Mouse (Mus musculus): ENCODE data around the gene Crtc3. TPM values are rescaled to one million over a fixed set of nuclear protein-coding genes. Genes with fewer than 3 reads are reported as not detected.
A peak's percentile ranks its signal among the peaks of the same experiment; 100 is the strongest.

The Crtc3 gene
- total and polyA plus RNA-seq, 2 experiments from 2014 or later, result 14.2 to 14.8 TPM

- WGBS, result 81% methylated on average over 16 of the region's 16 CpGs
- no peak overlapping the region for H3K27ac ChIP-seq (ENCODE audit: low read depth, low read length)
- DNase-seq, result no peak
- no peak overlapping the region for H3K4me3 ChIP-seq (ENCODE audit: low read depth, low read length)
- peak; percentile 8; the same call in 1 of the 2 replicates for ATAC-seq
- no peaks in the 10 kb centered on the region for H3K9me3 ChIP-seq (ENCODE audit: low read length)
- no peak overlapping the region for H3K9ac ChIP-seq
- H3K27me3 ChIP-seq (ENCODE audit: insufficient read depth, low read length), result no peaks in the 10 kb centered on the region
- H3K4me1 ChIP-seq (ENCODE audit: insufficient read depth), result no peaks in the 10 kb centered on the region
- TF ChIP-seq CTCF (IDR thresholded peaks at IDR 0.05; ENCODE audit: low read depth), result no peak
- peaks cover 57% of the 10 kb centered on the region for H3K36me3 ChIP-seq (ENCODE audit: insufficient read depth)
- H3K4me2 ChIP-seq (ENCODE audit: low read depth), result no peak overlapping the region
Measured at GRCm38 (mm10) chr7:80589054-80589746, 99.5 kb downstream of the Crtc3 start.

- Histone ChIP-seq H3K4me2 (ENCODE audit: low read depth) (no peak overlapping the region), H3K4me3 (ENCODE audit: low read depth, low read length) (no peak overlapping the region), H3K9me3 (ENCODE audit: low read length) (no peaks in the 10 kb centered on the region), H3K9ac (no peak overlapping the region), H3K27ac (ENCODE audit: low read depth, low read length) (no peak overlapping the region), H3K27me3 (ENCODE audit: insufficient read depth, low read length) (no peaks in the 10 kb centered on the region), H3K36me3 (ENCODE audit: insufficient read depth) (peaks cover 44% of the 10 kb centered on the region), H3K4me1 (ENCODE audit: insufficient read depth) (no peaks in the 10 kb centered on the region)
- DNase-seq (no peak), ATAC-seq (no peak)
- 48% methylated on average over 10 of the region's 10 CpGs for WGBS
- TF ChIP-seq CTCF (IDR thresholded peaks at IDR 0.05; ENCODE audit: low read depth), result no peak
Measured at GRCm38 (mm10) chr7:80587684-80588083, 101.0 kb downstream of the Crtc3 start.

- WGBS, result 40% methylated on average over 28 of the region's 29 CpGs
- no peak overlapping the region for H3K4me2 ChIP-seq (ENCODE audit: low read depth)
- no peak for DNase-seq
Measured at GRCm38 (mm10) chr7:80586681-80587660, 101.7 kb downstream of the Crtc3 start.

GRCm38 (mm10) chr7:80586161-80586560, 102.5 kb downstream of the Crtc3 start:
- ATAC-seq (no peak), DNase-seq (no peak)
- Histone ChIP-seq H3K27ac (ENCODE audit: low read depth, low read length) (no peak overlapping the region), H3K9ac (no peak overlapping the region), H3K27me3 (ENCODE audit: insufficient read depth, low read length) (no peaks in the 10 kb centered on the region), H3K4me3 (ENCODE audit: low read depth, low read length) (no peak overlapping the region), H3K9me3 (ENCODE audit: low read length) (no peaks in the 10 kb centered on the region), H3K4me1 (ENCODE audit: insufficient read depth) (no peaks in the 10 kb centered on the region), H3K36me3 (ENCODE audit: insufficient read depth) (peaks cover 29% of the 10 kb centered on the region), H3K4me2 (ENCODE audit: low read depth) (no peak overlapping the region)
- no peak for TF ChIP-seq CTCF (IDR thresholded peaks at IDR 0.05; ENCODE audit: low read depth)
- WGBS, result 52% methylated on average over 4 of the region's 4 CpGs

More at GRCm38 (mm10) chr7:80586681-80587660, 101.7 kb downstream of the Crtc3 start:
- peaks cover 37% of the 10 kb centered on the region for H3K36me3 ChIP-seq (ENCODE audit: insufficient read depth)
- no peaks in the 10 kb centered on the region for H3K27me3 ChIP-seq (ENCODE audit: insufficient read depth, low read length)
- H3K4me1 ChIP-seq (ENCODE audit: insufficient read depth), result no peaks in the 10 kb centered on the region
- no peak overlapping the region for H3K4me3 ChIP-seq (ENCODE audit: low read depth, low read length)
- H3K9ac ChIP-seq, result no peak overlapping the region
- H3K27ac ChIP-seq (ENCODE audit: low read depth, low read length), result no peak overlapping the region
- ATAC-seq, result no peak
- no peaks in the 10 kb centered on the region for H3K9me3 ChIP-seq (ENCODE audit: low read length)
- TF ChIP-seq CTCF (IDR thresholded peaks at IDR 0.05; ENCODE audit: low read depth), result no peak

GRCm38 (mm10) chr7:80585380-80585779, 103.3 kb downstream of the Crtc3 start:
- H3K4me2 ChIP-seq (ENCODE audit: low read depth), result no peak overlapping the region
- no peak overlapping the region for H3K27ac ChIP-seq (ENCODE audit: low read depth, low read length)
- no peaks in the 10 kb centered on the region for H3K27me3 ChIP-seq (ENCODE audit: insufficient read depth, low read length)
- H3K4me1 ChIP-seq (ENCODE audit: insufficient read depth), result no peaks in the 10 kb centered on the region
- WGBS, result 82% methylated on average over 9 of the region's 9 CpGs
- H3K4me3 ChIP-seq (ENCODE audit: low read depth, low read length), result no peak overlapping the region
- DNase-seq (no peak), ATAC-seq (no peak)
- H3K36me3 ChIP-seq (ENCODE audit: insufficient read depth), result peaks cover 23% of the 10 kb centered on the region
- H3K9ac ChIP-seq, result no peak overlapping the region
- no peaks in the 10 kb centered on the region for H3K9me3 ChIP-seq (ENCODE audit: low read length)
- no peak for TF ChIP-seq CTCF (IDR thresholded peaks at IDR 0.05; ENCODE audit: low read depth)

GRCm38 (mm10) chr7:80583981-80584380, 104.7 kb downstream of the Crtc3 start:
- TF ChIP-seq CTCF (IDR thresholded peaks at IDR 0.05; ENCODE audit: low read depth), result peak; percentile 93

More at GRCm38 (mm10) chr7:80583981-80584380, 104.7 kb downstream of the Crtc3 start:
- peak; percentile 80 for DNase-seq
- Histone ChIP-seq H3K4me1 (ENCODE audit: insufficient read depth) (no peaks in the 10 kb centered on the region), H3K36me3 (ENCODE audit: insufficient read depth) (peaks cover 9% of the 10 kb centered on the region), H3K9me3 (ENCODE audit: low read length) (no peaks in the 10 kb centered on the region), H3K4me2 (ENCODE audit: low read depth) (no peak overlapping the region), H3K9ac (no peak overlapping the region), H3K4me3 (ENCODE audit: low read depth, low read length) (no peak overlapping the region), H3K27ac (ENCODE audit: low read depth, low read length) (no peak overlapping the region), H3K27me3 (ENCODE audit: insufficient read depth, low read length) (no peaks in the 10 kb centered on the region)
- peak; percentile 84 for ATAC-seq
- WGBS, result 42% methylated on average over 6 of the region's 6 CpGs

Measured in forebrain, postnatal 0 days (tissue).